Mouse (Mus musculus) myocyte (in vitro differentiated cells): ENCODE measurements at regions not wholly inside any gene's neighbourhood (a gene's known extent, or its start where the extent isn't known, plus 50 kb on each side); places are given as distances from the start of the nearest gene placed in this dataset.

Experiments
- H3K27me3 ChIP-seq: one replicate; pipeline ENCODE4 v1.6.1; 2011; ENCODE audit not compliant: control insufficient read depth, insufficient read depth, insufficient read length
- H3K36me3 ChIP-seq: one replicate; pipeline ENCODE4 v1.6.1; 2011; ENCODE audit not compliant: control insufficient read depth, insufficient read depth
- H3K4me2 ChIP-seq: one replicate; pipeline ENCODE4 v1.6.1; 2011; ENCODE audit warnings: low read depth, control low read depth
- H3K4me3 ChIP-seq: one replicate; pipeline ENCODE4 v1.5.1; 2011; ENCODE audit warnings: mild to moderate bottlenecking, control low read depth, moderate library complexity
- H3K79me2 ChIP-seq: one replicate; pipeline ENCODE4 v1.6.1; 2011; ENCODE audit not compliant: control insufficient read depth, insufficient read depth
- H3ac ChIP-seq: one replicate; pipeline ENCODE4 v1.6.1; 2011; ENCODE audit not compliant: control insufficient read depth, insufficient read length
- CEBPB ChIP-seq: IDR thresholded peaks from 2 replicates; pipeline ENCODE4 v1.6.1; 2011; ENCODE audit warnings: mild to moderate bottlenecking, moderate library complexity; ENCODE audit not compliant: poor library complexity, insufficient read depth, severe bottlenecking
- E2F4 ChIP-seq: IDR thresholded peaks from one replicate; pipeline ENCODE4 v1.6.1; 2011; ENCODE audit warnings: mild to moderate bottlenecking, control low read depth, moderate library complexity; ENCODE audit not compliant: insufficient read depth
- MAX ChIP-seq: IDR thresholded peaks from one replicate; pipeline ENCODE4 v1.6.1; 2011; ENCODE audit warnings: low read depth, mild to moderate bottlenecking, control low read depth
- MYOD1 ChIP-seq, 3 experiments: IDR thresholded peaks; one replicate each; pipeline ENCODE4 v1.6.1; 2011; ENCODE audit warnings: control low read depth in 2 of 3, low read depth in 2 of 3, mild to moderate bottlenecking in 2 of 3, moderate library complexity in 1 of 3; ENCODE audit not compliant: insufficient read length in 2 of 3, control insufficient read depth in 1 of 3
- MYOG ChIP-seq, 3 experiments: IDR thresholded peaks; one replicate each; pipeline ENCODE4 v1.6.1; 2011; ENCODE audit warnings: control low read depth in 2 of 3, low read depth in 2 of 3, mild to moderate bottlenecking in 2 of 3; ENCODE audit not compliant: insufficient read length in 2 of 3, control insufficient read depth in 1 of 3, insufficient read depth in 1 of 3
- POLR2A ChIP-seq: IDR thresholded peaks from one replicate; pipeline ENCODE4 v1.6.1; 2011; ENCODE audit warnings: low read depth, mild to moderate bottlenecking, control low read depth, moderate library complexity; ENCODE audit not compliant: insufficient read length
- POLR2AphosphoS2 ChIP-seq: IDR thresholded peaks from one replicate; pipeline ENCODE4 v1.6.1; 2011; ENCODE audit warnings: low read depth, control low read depth; ENCODE audit not compliant: insufficient read length
- REST ChIP-seq: IDR thresholded peaks from one replicate; pipeline ENCODE4 v1.6.1; 2011; ENCODE audit warnings: mild to moderate bottlenecking, control low read depth, moderate library complexity; ENCODE audit not compliant: insufficient read depth, insufficient read length
- SRF ChIP-seq: IDR thresholded peaks from one replicate; pipeline ENCODE4 v1.6.1; 2011; ENCODE audit warnings: low read depth; ENCODE audit not compliant: control insufficient read depth, insufficient read length
- TCF12 ChIP-seq: IDR thresholded peaks from one replicate; pipeline ENCODE4 v1.6.1; 2011; ENCODE audit warnings: mild to moderate bottlenecking, control low read depth; ENCODE audit not compliant: poor library complexity, insufficient read depth, severe bottlenecking
- TCF3 ChIP-seq: IDR thresholded peaks from one replicate; pipeline ENCODE4 v1.6.1; 2011; ENCODE audit warnings: low read depth, control low read depth; ENCODE audit not compliant: insufficient read length
- USF1 ChIP-seq: IDR thresholded peaks from one replicate; pipeline ENCODE4 v1.6.1; 2011; ENCODE audit warnings: low read depth, mild to moderate bottlenecking, control low read depth, moderate library complexity

- Histone ChIP-seq H3K4me3 (no peak overlapping the region), H3K4me2 (no peak overlapping the region), H3K27me3 (no peaks in the 10 kb centered on the region), H3K79me2 (no peaks in the 10 kb centered on the region), H3K36me3 (no peaks in the 10 kb centered on the region), H3ac (no peak overlapping the region)
- no peak for TF ChIP-seq REST
- TF ChIP-seq TCF12, result no peak
- TF ChIP-seq POLR2AphosphoS2, result no peak
- no peak for TF ChIP-seq SRF
Measured at GRCm38 (mm10) chr1:76120840-76121239, 574.8 kb downstream of the Slc4a3 start.

GRCm38 (mm10) chr1:76130353-76130752, 584.3 kb downstream of the Slc4a3 start:
- Histone ChIP-seq H3ac (no peak overlapping the region), H3K4me2 (no peak overlapping the region), H3K36me3 (no peaks in the 10 kb centered on the region), H3K4me3 (no peak overlapping the region), H3K27me3 (no peaks in the 10 kb centered on the region), H3K79me2 (no peaks in the 10 kb centered on the region)
- TF ChIP-seq MYOG (IDR thresholded peaks at IDR 0.05; ENCODE audit: control insufficient read depth in 1 of 3, insufficient read depth in 1 of 3, insufficient read length in 2 of 3, low read depth in 2 of 3), result no peak
- TF ChIP-seq MAX, result no peak
- TF ChIP-seq CEBPB, result no peak
- TF ChIP-seq POLR2A, result no peak
- TF ChIP-seq USF1, result no peak
- TF ChIP-seq MYOD1 (IDR thresholded peaks at IDR 0.05; ENCODE audit: control insufficient read depth in 1 of 3, insufficient read length in 2 of 3, low read depth in 2 of 3), result no peak
- TF ChIP-seq E2F4, result no peak

- no peak overlapping the region for H3K4me2 ChIP-seq
- H3ac ChIP-seq, result no peak overlapping the region
- H3K27me3 ChIP-seq, result no peaks in the 10 kb centered on the region
- H3K79me2 ChIP-seq, result no peaks in the 10 kb centered on the region
- H3K4me3 ChIP-seq, result no peak overlapping the region
- no peaks in the 10 kb centered on the region for H3K36me3 ChIP-seq
- TF ChIP-seq USF1, result no peak
- TF ChIP-seq TCF3, result no peak
- TF ChIP-seq E2F4, result no peak
- no peak for TF ChIP-seq REST
- no peak for TF ChIP-seq MAX
- TF ChIP-seq MYOG (IDR thresholded peaks at IDR 0.05; ENCODE audit: control insufficient read depth in 1 of 3, insufficient read depth in 1 of 3, insufficient read length in 2 of 3, low read depth in 2 of 3), result no peak
- TF ChIP-seq CEBPB, result no peak
- no peak for TF ChIP-seq MYOD1 (IDR thresholded peaks at IDR 0.05; ENCODE audit: control insufficient read depth in 1 of 3, insufficient read length in 2 of 3, low read depth in 2 of 3)
- TF ChIP-seq POLR2A, result no peak
- TF ChIP-seq SRF, result no peak
- no peak for TF ChIP-seq TCF12
- TF ChIP-seq POLR2AphosphoS2, result no peak
Measured at GRCm38 (mm10) chr1:76136810-76137209, 590.7 kb downstream of the Slc4a3 start.

GRCm38 (mm10) chr1:76137701-76138100, 591.6 kb downstream of the Slc4a3 start:
- Histone ChIP-seq H3ac (no peak overlapping the region), H3K27me3 (no peaks in the 10 kb centered on the region), H3K4me3 (no peak overlapping the region), H3K79me2 (no peaks in the 10 kb centered on the region), H3K4me2 (no peak overlapping the region), H3K36me3 (no peaks in the 10 kb centered on the region)
- no peak for TF ChIP-seq MYOG (IDR thresholded peaks at IDR 0.05; ENCODE audit: control insufficient read depth in 1 of 3, insufficient read depth in 1 of 3, insufficient read length in 2 of 3, low read depth in 2 of 3)
- TF ChIP-seq TCF3, result no peak
- TF ChIP-seq POLR2AphosphoS2, result no peak
- no peak for TF ChIP-seq POLR2A
- no peak for TF ChIP-seq REST
- no peak for TF ChIP-seq E2F4
- TF ChIP-seq MAX, result no peak

- Histone ChIP-seq H3K4me3 (no peak overlapping the region), H3K36me3 (no peaks in the 10 kb centered on the region), H3K79me2 (no peaks in the 10 kb centered on the region), H3ac (no peak overlapping the region), H3K4me2 (no peak overlapping the region), H3K27me3 (no peaks in the 10 kb centered on the region)
- TF ChIP-seq TCF3 (no peak), MYOD1 (IDR thresholded peaks at IDR 0.05; ENCODE audit: control insufficient read depth in 1 of 3, insufficient read length in 2 of 3, low read depth in 2 of 3) (no peak), CEBPB (no peak), E2F4 (no peak), TCF12 (no peak), MAX (no peak), POLR2AphosphoS2 (no peak), REST (no peak), MYOG (IDR thresholded peaks at IDR 0.05; ENCODE audit: control insufficient read depth in 1 of 3, insufficient read depth in 1 of 3, insufficient read length in 2 of 3, low read depth in 2 of 3) (no peak), SRF (no peak), USF1 (no peak), POLR2A (no peak)
Measured at GRCm38 (mm10) chr1:76143516-76143915, 597.5 kb downstream of the Slc4a3 start.
